In genomic region chr7:28298837-28299625, GRCm38 (mm10) we compare ENCODE assay signal across 8 mouse cellular contexts. TPM values are rescaled to one million over a fixed set of nuclear protein-coding genes. Genes with fewer than 3 reads are reported as not detected.
DNase-seq lines count a peak whose midpoint lies in the region; ATAC-seq and TF ChIP-seq lines count a peak whose summit lies in the region.

No protein-coding gene starts in this region.

- peak overlapping the region; percentile 49 for H3K4me3 ChIP-seq in forebrain, embryonic 10.5 days
- H3K4me3 ChIP-seq in intestine, postnatal 0 days (ENCODE audit: low read depth, low read length), result no peak overlapping the region
- H3K4me3 ChIP-seq in liver, embryonic 13.5 days (replicated peaks), result no peak overlapping the region
- H3K4me3 ChIP-seq in neural tube, embryonic 15.5 days (replicated peaks), result peak overlapping the region; percentile 20

- peaks cover 4% of the 10 kb centered on the region; the same call in 1 of the 2 replicates for H3K36me3 ChIP-seq in forebrain, embryonic 10.5 days (replicated peaks)
- no peaks in the 10 kb centered on the region for H3K36me3 ChIP-seq in intestine, postnatal 0 days (ENCODE audit: control insufficient read depth, insufficient read depth)
- no peaks in the 10 kb centered on the region for H3K36me3 ChIP-seq in liver, embryonic 13.5 days
- no peaks in the 10 kb centered on the region for H3K36me3 ChIP-seq in neural tube, embryonic 15.5 days

- no peaks in the 10 kb centered on the region for H3K9me3 ChIP-seq in forebrain, embryonic 10.5 days
- H3K9me3 ChIP-seq in intestine, postnatal 0 days (ENCODE audit: control insufficient read depth), result no peaks in the 10 kb centered on the region
- H3K9me3 ChIP-seq in liver, embryonic 13.5 days (replicated peaks), result no peaks in the 10 kb centered on the region
- no peaks in the 10 kb centered on the region for H3K9me3 ChIP-seq in neural tube, embryonic 15.5 days (replicated peaks)

- WGBS in forebrain, embryonic 10.5 days, result 8% methylated on average over 43 of the region's 43 CpGs
- WGBS in intestine, postnatal 0 days, result 23% methylated on average over 43 of the region's 43 CpGs
- WGBS in liver, embryonic 13.5 days (ENCODE audit: insufficient replicate concordance), result 32% methylated on average over 43 of the region's 43 CpGs
- 11% methylated on average over 43 of the region's 43 CpGs for WGBS in neural tube, embryonic 15.5 days

- H3K4me1 ChIP-seq in forebrain, embryonic 10.5 days, result peaks cover 46% of the 10 kb centered on the region
- H3K4me1 ChIP-seq in intestine, postnatal 0 days (replicated peaks; ENCODE audit: control insufficient read depth, insufficient read depth, low read length), result 0 out of 2 replicates have a peak, but pooled peaks cover 3% of the 10 kb centered on the region
- H3K4me1 ChIP-seq in liver, embryonic 13.5 days (replicated peaks), result peaks cover 27% of the 10 kb centered on the region
- H3K4me1 ChIP-seq in neural tube, embryonic 15.5 days, result peaks cover 47% of the 10 kb centered on the region

- peaks cover 94% of the 10 kb centered on the region for H3K27me3 ChIP-seq in forebrain, embryonic 10.5 days (ENCODE audit: poor library complexity, severe bottlenecking)
- peaks cover 52% of the 10 kb centered on the region for H3K27me3 ChIP-seq in intestine, postnatal 0 days (replicated peaks; ENCODE audit: control insufficient read depth, insufficient read depth, low read length)
- H3K27me3 ChIP-seq in liver, embryonic 13.5 days, result peaks cover 93% of the 10 kb centered on the region
- H3K27me3 ChIP-seq in neural tube, embryonic 15.5 days (replicated peaks), result peaks cover 5% of the 10 kb centered on the region; the same call in 1 of the 2 replicates

- no peak overlapping the region for H3K9ac ChIP-seq in intestine, postnatal 0 days (ENCODE audit: low read depth, low read length)
- H3K9ac ChIP-seq in liver, embryonic 13.5 days, result no peak overlapping the region
- H3K9ac ChIP-seq in neural tube, embryonic 15.5 days (replicated peaks), result no peak overlapping the region

- peak overlapping the region; percentile 32; the same call in 1 of the 2 replicates for H3K4me2 ChIP-seq in intestine, postnatal 0 days (replicated peaks; ENCODE audit: low read depth)
- peak overlapping the region; percentile 39 for H3K4me2 ChIP-seq in liver, embryonic 13.5 days
- peak overlapping the region; percentile 54 for H3K4me2 ChIP-seq in neural tube, embryonic 15.5 days

- ATAC-seq in intestine, postnatal 0 days, result peak; percentile 23; the same call in 1 of the 2 replicates
- no peak for ATAC-seq in liver, embryonic 13.5 days (ENCODE audit: low read depth)
- ATAC-seq in neural tube, embryonic 15.5 days (ENCODE audit: low FRiP score), result no peak
- no peak for ATAC-seq in erythroblast, adult 5-6 weeks (replicated peaks; ENCODE audit: low FRiP score, poor library complexity, severe bottlenecking)

- H3K27ac ChIP-seq in forebrain, embryonic 10.5 days, result peak overlapping the region; percentile 66
- H3K27ac ChIP-seq in intestine, postnatal 0 days (ENCODE audit: low read depth, low read length), result no peak overlapping the region
- no peak overlapping the region for H3K27ac ChIP-seq in liver, embryonic 13.5 days
- no peak overlapping the region for H3K27ac ChIP-seq in neural tube, embryonic 15.5 days (replicated peaks)

- no peak for TF ChIP-seq POLR2A in brain, embryonic 14.5 days (IDR thresholded peaks at IDR 0.05; ENCODE audit: borderline replicate concordance, extremely low read depth, insufficient read depth, insufficient read length, poor library complexity, severe bottlenecking)

- TF ChIP-seq CTCF in brain, embryonic 14.5 days (IDR thresholded peaks at IDR 0.05; ENCODE audit: borderline replicate concordance, extremely low read depth, insufficient read depth, insufficient read length), result peak; percentile 64; the same call in 1 of the 2 replicates
- TF ChIP-seq CTCF in intestine, postnatal 0 days (IDR thresholded peaks at IDR 0.05; ENCODE audit: low read depth), result peak; percentile 76

- DNase-seq in layer of hippocampus, adult 11-12 months (ENCODE audit: low spot score), result peak; percentile 62
- no peak for DNase-seq in layer of hippocampus, postnatal 36 days
- DNase-seq in brain, embryonic 14.5 days (ENCODE audit: low read depth), result peak; percentile 91
- peak; percentile 63 for DNase-seq in forebrain, embryonic 10.5 days (ENCODE audit: extremely low spot score, low spot score)
- DNase-seq in liver, embryonic 13.5 days, result no peak

RNA-seq across cellular contexts. Expression of gene Dll3, which starts 3.0 kb away (rescaled TPM):
- 1 to 10 TPM; 2.1 to 2.8 TPM for total RNA-seq in layer of hippocampus, postnatal 36 days (2021)
- 30.3 and 43.3 TPM in 2 replicates for polyA plus RNA-seq in brain, embryonic 14.5 days (2012; rRNA removed)
- polyA plus RNA-seq in forebrain, embryonic 10.5 days (2016; fragmentation: Nextera tagmentation; extraction: Ambion mirVana), result 13.4 and 13.7 TPM in 2 replicates
- polyA plus RNA-seq in intestine, postnatal 0 days (2015; fragmentation: Nextera tagmentation; extraction: Ambion mirVana), result 0.90 and 0.95 TPM in 2 replicates
- 0.06 and 0.07 TPM in 2 replicates for polyA plus RNA-seq in liver, embryonic 13.5 days (2015; fragmentation: Nextera tagmentation; extraction: Ambion mirVana)
- 18.6 and 19.8 TPM in 2 replicates for polyA plus RNA-seq in neural tube, embryonic 15.5 days (2015; fragmentation: Nextera tagmentation; extraction: Ambion mirVana)
- not detected in 2 replicates for total RNA-seq in erythroblast, adult 5-6 weeks (2015; ENCODE audit: low replicate concordance)
- total RNA-seq in erythroblast, adult 5-6 weeks (2017; ENCODE audit: low replicate concordance), result not detected in 2 replicates

RNA-seq across cellular contexts. Expression of gene Selenov, which starts 8.0 kb away (rescaled TPM):
- 1 to 10 TPM in 1 of 2 experiments, under 1 TPM in 1; 0.27 to 1.8 TPM for total RNA-seq in layer of hippocampus, postnatal 36 days (2021)
- polyA plus RNA-seq in brain, embryonic 14.5 days (2012; rRNA removed), result 0.50 and 0.81 TPM in 2 replicates
- 0.50 and 0.66 TPM in 2 replicates for polyA plus RNA-seq in forebrain, embryonic 10.5 days (2016; fragmentation: Nextera tagmentation; extraction: Ambion mirVana)
- 0.24 TPM in 1 of 2 replicates, not detected in the other for polyA plus RNA-seq in intestine, postnatal 0 days (2015; fragmentation: Nextera tagmentation; extraction: Ambion mirVana)
- polyA plus RNA-seq in liver, embryonic 13.5 days (2015; fragmentation: Nextera tagmentation; extraction: Ambion mirVana), result not detected in 2 replicates
- polyA plus RNA-seq in neural tube, embryonic 15.5 days (2015; fragmentation: Nextera tagmentation; extraction: Ambion mirVana), result 1.8 and 2.4 TPM in 2 replicates
- total RNA-seq in erythroblast, adult 5-6 weeks (2015; ENCODE audit: low replicate concordance), result not detected in 2 replicates
- total RNA-seq in erythroblast, adult 5-6 weeks (2017; ENCODE audit: low replicate concordance), result not detected in 2 replicates

RNA-seq across cellular contexts. Expression of gene Timm50, which starts 12.8 kb away (rescaled TPM):
- total RNA-seq in layer of hippocampus, postnatal 36 days (2021), result 10 to 100 TPM; 41.1 to 42.1 TPM
- polyA plus RNA-seq in brain, embryonic 14.5 days (2012; rRNA removed), result 105 and 134 TPM in 2 replicates
- polyA plus RNA-seq in forebrain, embryonic 10.5 days (2016; fragmentation: Nextera tagmentation; extraction: Ambion mirVana), result 238 and 253 TPM in 2 replicates
- 68.8 and 69.7 TPM in 2 replicates for polyA plus RNA-seq in intestine, postnatal 0 days (2015; fragmentation: Nextera tagmentation; extraction: Ambion mirVana)
- polyA plus RNA-seq in liver, embryonic 13.5 days (2015; fragmentation: Nextera tagmentation; extraction: Ambion mirVana), result 114 and 118 TPM in 2 replicates
- 125 and 136 TPM in 2 replicates for polyA plus RNA-seq in neural tube, embryonic 15.5 days (2015; fragmentation: Nextera tagmentation; extraction: Ambion mirVana)
- total RNA-seq in erythroblast, adult 5-6 weeks (2015; ENCODE audit: low replicate concordance), result 6.3 and 13.2 TPM in 2 replicates
- 6.7 and 9.4 TPM in 2 replicates for total RNA-seq in erythroblast, adult 5-6 weeks (2017; ENCODE audit: low replicate concordance)

RNA-seq across cellular contexts. Expression of gene Eid2b, which starts 21.5 kb away (rescaled TPM):
- 10 to 100 TPM; 36.5 to 36.8 TPM for total RNA-seq in layer of hippocampus, postnatal 36 days (2021)
- 40.9 and 46.6 TPM in 2 replicates for polyA plus RNA-seq in brain, embryonic 14.5 days (2012; rRNA removed)
- polyA plus RNA-seq in forebrain, embryonic 10.5 days (2016; fragmentation: Nextera tagmentation; extraction: Ambion mirVana), result 9.6 and 9.7 TPM in 2 replicates
- polyA plus RNA-seq in intestine, postnatal 0 days (2015; fragmentation: Nextera tagmentation; extraction: Ambion mirVana), result 6.8 and 7.0 TPM in 2 replicates
- 2.5 and 2.6 TPM in 2 replicates for polyA plus RNA-seq in liver, embryonic 13.5 days (2015; fragmentation: Nextera tagmentation; extraction: Ambion mirVana)
- polyA plus RNA-seq in neural tube, embryonic 15.5 days (2015; fragmentation: Nextera tagmentation; extraction: Ambion mirVana), result 33.5 and 37.7 TPM in 2 replicates
- 0.58 TPM in 1 of 2 replicates, not detected in the other for total RNA-seq in erythroblast, adult 5-6 weeks (2015; ENCODE audit: low replicate concordance)
- total RNA-seq in erythroblast, adult 5-6 weeks (2017; ENCODE audit: low replicate concordance), result 1.7 and 3.0 TPM in 2 replicates

RNA-seq across cellular contexts. Expression of gene Eid2, which starts 31.4 kb away (rescaled TPM):
- 10 to 100 TPM; 52.9 to 60.9 TPM for total RNA-seq in layer of hippocampus, postnatal 36 days (2021)
- 62.0 and 63.2 TPM in 2 replicates for polyA plus RNA-seq in brain, embryonic 14.5 days (2012; rRNA removed)
- 1.4 and 1.7 TPM in 2 replicates for polyA plus RNA-seq in forebrain, embryonic 10.5 days (2016; fragmentation: Nextera tagmentation; extraction: Ambion mirVana)
- polyA plus RNA-seq in intestine, postnatal 0 days (2015; fragmentation: Nextera tagmentation; extraction: Ambion mirVana), result 3.1 and 3.7 TPM in 2 replicates
- polyA plus RNA-seq in liver, embryonic 13.5 days (2015; fragmentation: Nextera tagmentation; extraction: Ambion mirVana), result 0.28 and 0.40 TPM in 2 replicates
- polyA plus RNA-seq in neural tube, embryonic 15.5 days (2015; fragmentation: Nextera tagmentation; extraction: Ambion mirVana), result 6.9 and 18.2 TPM in 2 replicates
- not detected in 2 replicates for total RNA-seq in erythroblast, adult 5-6 weeks (2015; ENCODE audit: low replicate concordance)
- total RNA-seq in erythroblast, adult 5-6 weeks (2017; ENCODE audit: low replicate concordance), result 0.34 and 0.42 TPM in 2 replicates

Comparison
In these comparisons a context has a peak if more than half of its experiments do, and no peak if none do; other contexts are left out.
1. DNase-seq: peak in layer of hippocampus, adult 11-12 months (single experiment), brain, embryonic 14.5 days (single experiment) and forebrain, embryonic 10.5 days (single experiment); none in layer of hippocampus, postnatal 36 days (0 of 2) and liver, embryonic 13.5 days (single experiment).
2. H3K4me3 ChIP-seq: peak in forebrain, embryonic 10.5 days (single experiment) and neural tube, embryonic 15.5 days (single experiment); none in intestine, postnatal 0 days (single experiment) and liver, embryonic 13.5 days (single experiment).
3. Peak in every context shown above with its lines, with median percentiles within 50 percentile points of each other: H3K4me2 ChIP-seq.